Mouse (Mus musculus) ES-Bruce4 (cell line): Measurements from ENCODE around the gene Hba-a1. TPM values are rescaled to one million over a fixed set of nuclear protein-coding genes. Genes with fewer than 3 reads are reported as not detected.
"Not testable (repeated sequence)": the region's sequence is repeated elsewhere in the genome, so short reads cannot be mapped to it uniquely, and the experiment has no call there.

Source experiments
- H3K27ac ChIP-seq: 2 replicates; pipeline ENCODE4 v1.5.1; 2012; ENCODE audit warnings: low read length, inconsistent platforms; ENCODE audit not compliant: insufficient read depth
- H3K27me3 ChIP-seq: 2 replicates; pipeline ENCODE4 v1.6.1; 2012; ENCODE audit warnings: mild to moderate bottlenecking, low read length, inconsistent platforms; ENCODE audit not compliant: control insufficient read depth, poor library complexity, insufficient read depth, severe bottlenecking
- H3K36me3 ChIP-seq: 2 replicates; pipeline ENCODE4 v1.6.1; 2012; ENCODE audit warnings: inconsistent platforms, mild to moderate bottlenecking, low read length, moderate library complexity; ENCODE audit not compliant: control insufficient read depth, poor library complexity, insufficient read depth, severe bottlenecking
- H3K4me1 ChIP-seq: one replicate; pipeline ENCODE4 v1.8.1; 2011; ENCODE audit warnings: low read length; ENCODE audit not compliant: control insufficient read depth, insufficient read depth
- H3K4me3 ChIP-seq: 2 replicates; pipeline ENCODE4 v1.5.1; 2011; ENCODE audit warnings: low read depth, mild to moderate bottlenecking, low read length
- H3K9ac ChIP-seq: 2 replicates; pipeline ENCODE4 v1.6.1; 2012; ENCODE audit warnings: low read depth, mild to moderate bottlenecking, inconsistent platforms; ENCODE audit not compliant: poor library complexity, severe bottlenecking
- H3K9me3 ChIP-seq: replicated peaks from 2 replicates; pipeline ENCODE4 v1.6.1; 2012; ENCODE audit warnings: mild to moderate bottlenecking, low read length, inconsistent platforms; ENCODE audit not compliant: control insufficient read depth, poor library complexity, insufficient read depth, severe bottlenecking
- CTCF ChIP-seq: IDR thresholded peaks from one replicate; pipeline ENCODE4 v1.8.1; 2011; ENCODE audit warnings: low read depth, low read length
- EP300 ChIP-seq: IDR thresholded peaks from 2 replicates; pipeline ENCODE4 v1.6.1; 2011; ENCODE audit warnings: low read depth, low read length; ENCODE audit not compliant: insufficient read depth
- POLR2A ChIP-seq: IDR thresholded peaks from one replicate; pipeline ENCODE4 v1.8.1; 2011; ENCODE audit warnings: low read length; ENCODE audit not compliant: insufficient read depth
- polyA plus RNA-seq: library from polyadenylated mRNA; stranded (reverse); fragments of >200 nt; gene quantifications from 2 replicates; pipeline ENCODE4 v1.2.4, GENCODE M21; 2011; ENCODE audit warnings: low read depth; ENCODE audit not compliant: missing spikeins, insufficient read depth, insufficient read length

Gene Hba-a1
- 1.2 and 1.6 TPM in 2 replicates for polyA plus RNA-seq

- H3K27me3 ChIP-seq, H3K9ac ChIP-seq, H3K27ac ChIP-seq, H3K4me3 ChIP-seq, H3K36me3 ChIP-seq, H3K4me1 ChIP-seq, H3K9me3 ChIP-seq: not testable (repeated sequence)
Measured at GRCm38 (mm10) chr11:32283091-32283777, at the start of gene Hba-a1. TSS of gene Hba-a1 (plus strand) at chr11:32283511.

- Histone ChIP-seq H3K9ac (no peak overlapping the region), H3K9me3 (no peaks in the 10 kb centered on the region), H3K36me3 (peaks cover 12% of the 10 kb centered on the region), H3K27me3 (no peaks in the 10 kb centered on the region), H3K4me1 (no peaks in the 10 kb centered on the region), H3K4me3 (no peak overlapping the region), H3K27ac (no peak overlapping the region)
- TF ChIP-seq CTCF (no peak), POLR2A (no peak), EP300 (no peak)
Measured at GRCm38 (mm10) chr11:32233895-32234294, 49.4 kb upstream of the Hba-a1 start.

GRCm38 (mm10) chr11:32234816-32235485 is 48.4 kb upstream of the Hba-a1 start:
- Histone ChIP-seq H3K4me1 (no peaks in the 10 kb centered on the region), H3K9me3 (no peaks in the 10 kb centered on the region), H3K4me3 (no peak overlapping the region), H3K36me3 (peaks cover 11% of the 10 kb centered on the region; the same call in 1 of the 2 replicates), H3K27me3 (no peaks in the 10 kb centered on the region), H3K27ac (no peak overlapping the region), H3K9ac (no peak overlapping the region)
- TF ChIP-seq CTCF (no peak), EP300 (no peak), POLR2A (no peak)

- Histone ChIP-seq H3K9ac (no peak overlapping the region), H3K4me1 (no peaks in the 10 kb centered on the region), H3K9me3 (no peaks in the 10 kb centered on the region), H3K27me3 (no peaks in the 10 kb centered on the region), H3K27ac (no peak overlapping the region), H3K36me3 (peaks cover 9% of the 10 kb centered on the region; the same call in 1 of the 2 replicates), H3K4me3 (no peak overlapping the region)
- TF ChIP-seq EP300 (no peak), POLR2A (no peak), CTCF (no peak)
Measured at GRCm38 (mm10) chr11:32235646-32236045, 47.7 kb upstream of the Hba-a1 start.

GRCm38 (mm10) chr11:32236132-32236531 is 47.2 kb upstream of the Hba-a1 start:
- H3K4me1 ChIP-seq = no peaks in the 10 kb centered on the region
- no peaks in the 10 kb centered on the region for H3K27me3 ChIP-seq
- no peaks in the 10 kb centered on the region for H3K9me3 ChIP-seq
- H3K4me3 ChIP-seq = no peak overlapping the region
- H3K9ac ChIP-seq = no peak overlapping the region
- TF ChIP-seq POLR2A = no peak
- no peak for TF ChIP-seq CTCF
- TF ChIP-seq EP300 = no peak
- H3K27ac ChIP-seq = no peak overlapping the region
- peaks cover 9% of the 10 kb centered on the region; the same call in 1 of the 2 replicates for H3K36me3 ChIP-seq

- no peaks in the 10 kb centered on the region for H3K27me3 ChIP-seq
- no peak overlapping the region for H3K27ac ChIP-seq
- H3K4me3 ChIP-seq = no peak overlapping the region
- no peak for TF ChIP-seq POLR2A
- peak; percentile 64 for TF ChIP-seq CTCF
- no peaks in the 10 kb centered on the region for H3K4me1 ChIP-seq
- no peaks in the 10 kb centered on the region for H3K9me3 ChIP-seq
- H3K36me3 ChIP-seq = peaks cover 7% of the 10 kb centered on the region; the same call in 1 of the 2 replicates
- no peak overlapping the region for H3K9ac ChIP-seq
Measured at GRCm38 (mm10) chr11:32236712-32237410, 46.5 kb upstream of the Hba-a1 start.
